Mouse (Mus musculus): Measurements from ENCODE around the gene Dlx6. TPM values are rescaled to one million over a fixed set of nuclear protein-coding genes. Genes with fewer than 3 reads are reported as not detected.

Dlx6 gene
- total RNA-seq, 2 experiments from 2014 or later: not detected

Other genes with a start within 250 kb of the Dlx6 start
- not detected in 2 replicates for gene Dlx5, start 18.8 kb downstream of the Dlx6 start, total RNA-seq (2015)
- gene Dlx5, start 18.8 kb downstream of the Dlx6 start, total RNA-seq (2017): not detected in 2 replicates
- 3.1 and 3.4 TPM in 2 replicates for gene Sdhaf3, start 92.7 kb downstream of the Dlx6 start, total RNA-seq (2015)
- 1.1 and 1.7 TPM in 2 replicates for gene Sdhaf3, start 92.7 kb downstream of the Dlx6 start, total RNA-seq (2017)